Mouse (Mus musculus) CD4-positive helper T cell, adult 2 months (primary cell): Measurements from ENCODE around the gene Tpmt.
A peak's percentile ranks its signal among the peaks of the same experiment; 100 is the strongest.

Source experiments
- DNase-seq: peaks from one replicate; pipeline ENCODE4 v3.0.0-alpha.2; 2012; ENCODE audit warnings: low read depth, missing footprints, low spot score

Gene Tpmt

DNA sequence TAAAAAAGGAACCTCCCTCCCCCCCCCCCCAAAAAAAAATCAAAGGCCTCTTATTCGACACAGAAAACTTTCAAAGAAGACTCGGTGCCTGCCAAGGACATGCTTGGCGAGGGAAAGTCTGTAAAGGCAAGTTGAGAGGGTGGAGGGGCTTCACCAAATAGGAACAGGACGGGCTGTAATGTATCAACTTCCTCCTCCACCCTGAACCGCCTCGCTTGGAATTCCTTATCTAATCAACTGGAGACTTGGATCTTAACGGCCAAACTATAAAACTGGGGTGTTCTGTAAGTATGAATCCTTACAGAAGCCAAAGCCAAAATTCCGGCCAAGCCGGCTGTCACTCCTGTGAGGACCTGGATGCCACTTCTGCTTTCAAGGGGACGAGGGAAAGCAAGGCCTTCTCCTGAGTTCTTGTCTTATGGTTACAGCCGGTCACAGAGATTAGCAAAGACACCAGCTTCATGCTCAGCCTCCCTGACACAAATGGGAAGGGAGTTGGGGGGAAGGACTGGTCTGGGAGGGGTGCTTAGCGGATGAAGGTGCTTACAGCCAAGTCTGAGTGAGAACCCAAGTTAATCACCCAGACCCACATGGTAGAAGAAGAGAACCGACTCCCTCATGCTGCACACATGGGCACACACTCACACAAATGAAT, 64.6 kb downstream of the Tpmt start:
- no peak for DNase-seq

DNA sequence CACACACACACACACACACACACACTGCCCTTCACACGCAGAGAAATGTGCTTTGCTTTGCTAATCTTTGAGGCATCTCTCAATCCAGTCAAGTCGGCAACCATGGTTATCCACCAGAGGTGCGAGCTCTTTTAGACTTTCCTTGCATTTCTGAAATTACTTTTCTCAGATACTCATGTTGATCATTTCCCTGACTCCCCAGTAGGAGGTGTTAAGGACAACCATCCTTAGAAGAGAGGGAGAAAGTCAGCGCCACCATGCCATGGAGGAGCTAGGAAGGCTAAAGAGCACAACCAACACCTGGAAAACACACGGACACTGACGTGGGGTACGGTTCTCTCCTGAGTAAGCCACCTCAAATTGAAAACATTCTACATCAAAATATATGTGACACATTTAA, 68.0 kb downstream of the Tpmt start:
- no peak for DNase-seq

DNA sequence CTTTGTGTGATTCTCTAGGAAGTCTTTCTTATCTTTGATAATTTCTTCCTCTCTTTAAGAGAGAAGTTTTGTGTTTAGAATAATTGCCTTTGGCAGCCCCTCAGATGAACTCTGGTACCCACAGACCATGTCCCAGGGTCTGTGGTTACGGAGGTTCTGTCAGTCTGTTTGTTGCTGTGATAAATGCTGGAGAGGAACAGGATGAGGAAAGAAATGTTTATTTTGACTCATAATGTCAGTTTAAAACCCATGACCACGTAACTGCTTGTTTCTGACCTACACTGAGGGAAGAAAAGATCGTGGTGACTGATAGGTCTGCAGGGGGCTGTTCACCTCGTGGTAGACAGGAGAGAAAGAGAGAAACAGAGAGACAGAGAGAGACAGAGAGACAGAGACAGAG, 68.6 kb downstream of the Tpmt start:
- peak; percentile 8 for DNase-seq

DNA sequence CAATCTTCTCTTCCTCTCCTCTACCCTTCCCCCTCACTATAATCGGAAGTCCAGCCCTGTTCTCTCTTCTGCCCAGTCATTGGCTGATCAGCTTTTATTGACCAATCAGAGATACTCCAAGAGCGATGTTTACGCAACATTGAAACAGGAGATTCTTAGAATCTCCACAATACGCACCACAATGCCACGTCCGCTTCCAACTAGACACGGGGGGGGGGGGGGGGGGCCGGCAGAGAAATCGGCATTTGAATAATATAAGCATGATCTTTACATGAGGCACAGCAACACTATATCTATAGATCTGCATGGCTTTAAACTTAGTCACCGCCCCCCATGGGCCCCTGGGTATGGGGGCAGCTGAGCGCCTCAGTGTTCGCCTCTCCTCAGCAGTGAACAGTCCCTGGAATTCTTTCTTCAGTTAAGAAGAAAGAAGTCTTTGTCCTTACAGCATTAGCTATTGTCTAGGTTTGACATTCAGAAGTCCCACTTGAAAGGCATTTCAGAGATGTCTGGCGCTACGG, 69.4 kb downstream of the Tpmt start:
- DNase-seq, result no peak
